Comparison of ENCODE assay signal across 8 mouse cellular contexts in the genomic region with DNA sequence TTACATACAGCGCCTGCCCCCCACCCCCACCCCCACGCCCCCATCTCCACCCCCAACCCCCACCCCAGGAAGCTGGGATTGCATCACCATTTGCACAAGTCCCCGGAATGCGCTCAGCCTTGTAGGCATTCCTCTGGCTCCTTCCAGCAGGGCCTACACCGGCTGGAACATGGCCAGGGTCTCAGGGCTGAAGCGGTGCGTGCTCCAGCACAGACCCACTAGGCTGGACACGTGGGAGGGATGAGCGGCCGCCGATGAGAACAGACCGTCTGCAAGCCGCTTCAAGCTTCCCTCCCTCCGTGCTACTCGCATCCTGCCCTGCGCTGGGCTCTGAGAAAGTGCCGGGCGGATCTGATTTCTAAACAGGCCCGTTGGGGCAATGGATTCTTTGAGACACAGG. TPM values are rescaled to one million over a fixed set of nuclear protein-coding genes. Genes with fewer than 3 reads are reported as not detected.
DNase-seq lines count a peak whose midpoint lies in the region; ATAC-seq and TF ChIP-seq lines count a peak whose summit lies in the region.

No protein-coding gene starts in this region.

- H3K27me3 ChIP-seq in forebrain, embryonic 16.5 days (replicated peaks; ENCODE audit: control insufficient read depth, insufficient read depth, low read length) = no peaks in the 10 kb centered on the region
- peaks cover 36% of the 10 kb centered on the region for H3K27me3 ChIP-seq in hindbrain, embryonic 12.5 days
- H3K27me3 ChIP-seq in limb, embryonic 13.5 days = peaks cover 30% of the 10 kb centered on the region
- peaks cover 42% of the 10 kb centered on the region for H3K27me3 ChIP-seq in midbrain, embryonic 12.5 days

- peak; percentile 64 for ATAC-seq in forebrain, embryonic 16.5 days
- peak; percentile 78 for ATAC-seq in hindbrain, embryonic 12.5 days (ENCODE audit: low FRiP score)
- peak; percentile 85 for ATAC-seq in limb, embryonic 13.5 days (ENCODE audit: low FRiP score, low read depth)
- ATAC-seq in midbrain, embryonic 12.5 days (ENCODE audit: low FRiP score, low read depth) = 0 out of 2 replicates have a peak, but pooled peaks have one; percentile 44
- no peak for ATAC-seq in monocyte, adult 5-6 weeks (replicated peaks; ENCODE audit: insufficient number of reproducible peaks, low FRiP score, low TSS enrichment, poor library complexity, severe bottlenecking)

- in situ Hi-C loops in ES-E14 (cut with MboI; ENCODE audit: low sequenced_read_pairs in 2 of 2, unreplicated experiment in 2 of 2) = no loop called here

- H3K9ac ChIP-seq in ES-E14 (ENCODE audit: insufficient read depth, low read depth, low read length, poor library complexity, severe bottlenecking) = peak overlapping the region; percentile 70
- peak overlapping the region; percentile 49 for H3K9ac ChIP-seq in forebrain, embryonic 16.5 days (replicated peaks; ENCODE audit: low read depth, low read length)
- peak overlapping the region; percentile 41; the same call in 1 of the 2 replicates for H3K9ac ChIP-seq in hindbrain, embryonic 12.5 days
- H3K9ac ChIP-seq in limb, embryonic 13.5 days = peak overlapping the region; percentile 25; the same call in 1 of the 2 replicates
- 0 out of 2 replicates have a peak overlapping the region, but pooled peaks have one; percentile 20 for H3K9ac ChIP-seq in midbrain, embryonic 12.5 days (replicated peaks)

- H3K36me3 ChIP-seq in ES-E14 (ENCODE audit: control insufficient read depth, insufficient read depth, low read length, poor library complexity, severe bottlenecking) = no peaks in the 10 kb centered on the region
- no peaks in the 10 kb centered on the region for H3K36me3 ChIP-seq in forebrain, embryonic 16.5 days (ENCODE audit: control insufficient read depth, insufficient read depth)
- 0 out of 2 replicates have a peak, but pooled peaks cover 3% of the 10 kb centered on the region for H3K36me3 ChIP-seq in hindbrain, embryonic 12.5 days
- no peaks in the 10 kb centered on the region for H3K36me3 ChIP-seq in limb, embryonic 13.5 days
- 0 out of 2 replicates have a peak, but pooled peaks cover 4% of the 10 kb centered on the region for H3K36me3 ChIP-seq in midbrain, embryonic 12.5 days

- peaks cover 0 to 7% of the 10 kb centered on the region in 2 experiments; a peak in 1 of 4 replicates for H3K4me1 ChIP-seq in ES-E14 (ENCODE audit: control insufficient read depth in 2 of 2, insufficient read depth in 2 of 2, low read length in 2 of 2, poor library complexity in 1 of 2)
- peaks cover 12% of the 10 kb centered on the region for H3K4me1 ChIP-seq in forebrain, embryonic 16.5 days (replicated peaks; ENCODE audit: control insufficient read depth, insufficient read depth, low read length)
- H3K4me1 ChIP-seq in hindbrain, embryonic 12.5 days = peaks cover 11% of the 10 kb centered on the region
- peaks cover 10% of the 10 kb centered on the region for H3K4me1 ChIP-seq in limb, embryonic 13.5 days
- peaks cover 17% of the 10 kb centered on the region for H3K4me1 ChIP-seq in midbrain, embryonic 12.5 days

- no peak for DNase-seq in ES-E14 (ENCODE audit: low read depth, low spot score)
- DNase-seq in adrenal gland, postnatal 4 days (ENCODE audit: low spot score in 2 of 2) = peak; percentile 48 to 66
- peak; percentile 89 for DNase-seq in testis, postnatal 10 days (ENCODE audit: low spot score)

- no peaks in the 10 kb centered on the region for H3K9me3 ChIP-seq in ES-E14 (ENCODE audit: control insufficient read depth, insufficient read depth, low read depth, low read length)
- no peaks in the 10 kb centered on the region; the same call in 1 of the 2 replicates for H3K9me3 ChIP-seq in forebrain, embryonic 16.5 days (ENCODE audit: control insufficient read depth, low read length)
- H3K9me3 ChIP-seq in hindbrain, embryonic 12.5 days (replicated peaks) = no peaks in the 10 kb centered on the region
- H3K9me3 ChIP-seq in limb, embryonic 13.5 days = no peaks in the 10 kb centered on the region
- H3K9me3 ChIP-seq in midbrain, embryonic 12.5 days = no peaks in the 10 kb centered on the region

- H3K27ac ChIP-seq in ES-E14 (ENCODE audit: insufficient read depth, low read depth, low read length, poor library complexity, severe bottlenecking) = no peak overlapping the region
- no peak overlapping the region for H3K27ac ChIP-seq in forebrain, embryonic 16.5 days (ENCODE audit: low read length)
- H3K27ac ChIP-seq in hindbrain, embryonic 12.5 days = no peak overlapping the region
- no peak overlapping the region; the same call in 1 of the 2 replicates for H3K27ac ChIP-seq in limb, embryonic 13.5 days
- no peak overlapping the region for H3K27ac ChIP-seq in midbrain, embryonic 12.5 days (replicated peaks)

- peak overlapping the region; percentile 44 for H3K4me2 ChIP-seq in forebrain, embryonic 16.5 days (ENCODE audit: low read length)
- H3K4me2 ChIP-seq in hindbrain, embryonic 12.5 days (replicated peaks) = peak overlapping the region; percentile 44
- H3K4me2 ChIP-seq in limb, embryonic 13.5 days (replicated peaks) = peak overlapping the region; percentile 60
- peak overlapping the region; percentile 24; the same call in 1 of the 2 replicates for H3K4me2 ChIP-seq in midbrain, embryonic 12.5 days (replicated peaks)

- peak overlapping the region; percentile 63 to 68 for H3K4me3 ChIP-seq in ES-E14 (ENCODE audit: insufficient read depth in 1 of 2, low read depth in 1 of 2, low read length in 2 of 2, poor library complexity in 1 of 2, severe bottlenecking in 1 of 2)
- H3K4me3 ChIP-seq in forebrain, embryonic 16.5 days (replicated peaks; ENCODE audit: low read length) = peak overlapping the region; percentile 22; the same call in 1 of the 2 replicates
- H3K4me3 ChIP-seq in hindbrain, embryonic 12.5 days = peak overlapping the region; percentile 4; the same call in 1 of the 2 replicates
- peak overlapping the region; percentile 32 for H3K4me3 ChIP-seq in limb, embryonic 13.5 days
- H3K4me3 ChIP-seq in midbrain, embryonic 12.5 days = no peak overlapping the region

- WGBS in forebrain, embryonic 16.5 days = under 1% methylated on average over 19 of the region's 19 CpGs
- 3% methylated on average over 19 of the region's 19 CpGs for WGBS in hindbrain, embryonic 12.5 days
- 4% methylated on average over 19 of the region's 19 CpGs for WGBS in limb, embryonic 13.5 days
- 3% methylated on average over 18 of the region's 19 CpGs for WGBS in midbrain, embryonic 12.5 days

TF ChIP-seq in ES-E14, 5 proteins besides CTCF, POLR2A, EP300 and RAD21:
- TF ChIP-seq MAFK (IDR thresholded peaks at IDR 0.05; ENCODE audit: insufficient read depth, low read depth, low read length) (no peak), HCFC1 (IDR thresholded peaks at IDR 0.05; ENCODE audit: borderline replicate concordance, insufficient read depth, low read length) (no peak), ZNF384 (IDR thresholded peaks at IDR 0.05; ENCODE audit: low read depth, low read length) (no peak), ZC3H11A (IDR thresholded peaks at IDR 0.05; ENCODE audit: borderline replicate concordance, low read depth, low read length) (no peak), CHD2 (IDR thresholded peaks at IDR 0.05; ENCODE audit: low read depth, low read length) (no peak)

RNA-seq across cellular contexts. Expression of a gene that starts 18.2 kb away (rescaled TPM):
- total RNA-seq in ES-E14 (2012; rRNA removed) = 18.8 and 21.0 TPM in 2 replicates
- 1 to 10 TPM; 7.4 to 7.8 TPM for total RNA-seq in adrenal gland, postnatal 4 days (2021)
- 12.7 and 13.4 TPM in 2 replicates for polyA plus RNA-seq in forebrain, embryonic 16.5 days (2015; fragmentation: Nextera tagmentation; extraction: Ambion mirVana)
- 8.1 and 9.0 TPM in 2 replicates for polyA plus RNA-seq in hindbrain, embryonic 12.5 days (2016; fragmentation: Nextera tagmentation; extraction: Ambion mirVana)
- polyA plus RNA-seq in limb, embryonic 13.5 days (2015; fragmentation: Nextera tagmentation; extraction: Ambion mirVana) = 9.2 and 9.5 TPM in 2 replicates
- 9.4 and 10.0 TPM in 2 replicates for polyA plus RNA-seq in midbrain, embryonic 12.5 days (2016; fragmentation: Nextera tagmentation; extraction: Ambion mirVana)
- 8.4 to 14.5 TPM (median 11.4 TPM) in 3 replicates for total RNA-seq in monocyte, adult 5-6 weeks (2017)

RNA-seq across cellular contexts. Expression of a gene that starts 27.6 kb away (rescaled TPM):
- total RNA-seq in ES-E14 (2012; rRNA removed) = 0.21 and 0.22 TPM in 2 replicates
- not detected for total RNA-seq in adrenal gland, postnatal 4 days (2021)
- not detected in 2 replicates for polyA plus RNA-seq in forebrain, embryonic 16.5 days (2015; fragmentation: Nextera tagmentation; extraction: Ambion mirVana)
- 0.09 TPM in 1 of 2 replicates, not detected in the other for polyA plus RNA-seq in hindbrain, embryonic 12.5 days (2016; fragmentation: Nextera tagmentation; extraction: Ambion mirVana)
- polyA plus RNA-seq in limb, embryonic 13.5 days (2015; fragmentation: Nextera tagmentation; extraction: Ambion mirVana) = not detected in 2 replicates
- polyA plus RNA-seq in midbrain, embryonic 12.5 days (2016; fragmentation: Nextera tagmentation; extraction: Ambion mirVana) = not detected in 2 replicates
- not detected in 3 replicates for total RNA-seq in monocyte, adult 5-6 weeks (2017)

RNA-seq across cellular contexts. Expression of a gene that starts 42.3 kb away (rescaled TPM):
- not detected in 2 replicates for total RNA-seq in ES-E14 (2012; rRNA removed)
- 10 to 100 TPM in 1 of 2 experiments, 1 to 10 TPM in 1; 7.3 to 17.9 TPM for total RNA-seq in adrenal gland, postnatal 4 days (2021)
- 0.09 and 0.10 TPM in 2 replicates for polyA plus RNA-seq in forebrain, embryonic 16.5 days (2015; fragmentation: Nextera tagmentation; extraction: Ambion mirVana)
- polyA plus RNA-seq in hindbrain, embryonic 12.5 days (2016; fragmentation: Nextera tagmentation; extraction: Ambion mirVana) = 2.4 and 4.3 TPM in 2 replicates
- polyA plus RNA-seq in limb, embryonic 13.5 days (2015; fragmentation: Nextera tagmentation; extraction: Ambion mirVana) = 0.52 and 3.3 TPM in 2 replicates
- 2.6 and 3.6 TPM in 2 replicates for polyA plus RNA-seq in midbrain, embryonic 12.5 days (2016; fragmentation: Nextera tagmentation; extraction: Ambion mirVana)
- total RNA-seq in monocyte, adult 5-6 weeks (2017) = 0.95 to 1.4 TPM (median 0.96 TPM) in 3 replicates

Comparison
In these comparisons a context has a peak if more than half of its experiments do, and no peak if none do; other contexts are left out.
1. H3K9ac ChIP-seq: peak in every context shown above with its lines; median percentile 70 in ES-E14; 49 in forebrain, embryonic 16.5 days; 41 in hindbrain, embryonic 12.5 days; 25 in limb, embryonic 13.5 days; 20 in midbrain, embryonic 12.5 days.